Mouse (Mus musculus): Measurements from ENCODE around the gene Rragc. TPM values are rescaled to one million over a fixed set of nuclear protein-coding genes. Genes with fewer than 3 reads are reported as not detected.
"Not testable (repeated sequence)": the region's sequence is repeated elsewhere in the genome, so short reads cannot be mapped to it uniquely, and the experiment has no call there.

The Rragc gene
- total RNA-seq (2017) = 34.2 to 61.7 TPM (median 40.5 TPM) in 3 replicates

GRCm38 (mm10) chr4:123916748-123917547 is at the start of gene Rragc:
Rragc (plus strand) TSS chr4:123917446.
- ATAC-seq (replicated peaks; ENCODE audit: insufficient number of reproducible peaks, low FRiP score, low TSS enrichment, poor library complexity, severe bottlenecking) = peak; percentile 99

DNA sequence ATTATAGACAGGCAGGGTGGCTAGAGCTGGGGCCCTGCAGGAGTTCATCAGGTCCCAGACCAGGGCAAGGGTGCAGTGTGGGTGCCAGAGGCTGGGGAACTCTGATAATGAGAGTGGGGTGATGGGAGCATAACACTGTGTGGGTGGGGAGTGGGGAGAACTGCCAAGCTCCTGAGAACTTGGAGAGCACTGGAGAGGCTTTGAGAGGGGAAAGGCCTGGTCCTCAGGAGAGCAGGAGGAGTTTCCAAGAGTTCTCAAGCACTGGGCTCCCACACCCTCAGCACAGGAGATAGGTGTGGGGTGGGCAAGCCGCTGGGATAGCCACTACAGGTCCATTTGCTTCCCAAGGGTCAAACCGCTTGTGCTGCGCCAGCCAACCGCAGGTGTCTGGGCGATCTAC is 23.5 kb upstream of the Rragc start:
- no peak for ATAC-seq (replicated peaks; ENCODE audit: insufficient number of reproducible peaks, low FRiP score, low TSS enrichment, poor library complexity, severe bottlenecking)

GRCm38 (mm10) chr4:123894295-123894694 is 23.0 kb upstream of the Rragc start:
- no peak for ATAC-seq (replicated peaks; ENCODE audit: insufficient number of reproducible peaks, low FRiP score, low TSS enrichment, poor library complexity, severe bottlenecking)

DNA sequence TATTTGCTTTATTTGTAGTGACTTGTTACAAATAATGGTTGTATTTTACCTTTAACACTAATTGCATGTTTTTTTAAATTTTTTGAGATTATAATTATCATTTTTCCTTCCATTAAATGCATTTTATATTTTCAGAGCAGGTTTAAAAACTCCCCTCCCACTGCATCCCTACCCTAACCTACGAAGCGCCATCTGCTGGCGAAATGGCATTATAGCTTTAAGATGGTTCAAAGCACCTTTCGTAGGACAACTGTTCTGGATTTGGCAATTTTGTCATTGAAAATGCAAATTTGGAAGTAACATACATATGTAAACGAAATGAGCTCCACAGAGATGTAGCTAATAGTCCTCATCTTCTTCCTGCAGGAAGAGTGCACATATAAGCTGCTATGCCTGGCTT is 18.6 kb upstream of the Rragc start:
- ATAC-seq (replicated peaks; ENCODE audit: insufficient number of reproducible peaks, low FRiP score, low TSS enrichment, poor library complexity, severe bottlenecking) = no peak

DNA sequence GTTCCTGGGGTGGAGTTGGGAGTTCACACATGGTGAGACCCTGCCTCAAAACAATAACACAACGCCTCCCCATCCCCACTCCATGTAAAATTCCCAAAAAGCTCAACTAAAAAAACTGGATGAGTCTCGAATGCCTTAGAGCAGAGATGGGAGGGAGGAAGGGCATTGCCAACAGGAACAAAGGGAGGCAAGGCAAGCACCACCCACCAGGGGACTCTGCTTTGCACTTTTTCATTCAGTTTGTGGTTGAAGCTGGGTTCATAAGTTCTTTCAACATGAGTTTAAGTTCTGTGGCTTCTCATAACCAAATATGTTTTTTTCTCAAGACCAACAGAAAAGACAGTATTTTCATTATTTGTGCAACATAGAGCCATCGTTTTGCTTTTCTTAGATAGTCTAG is 13.8 kb upstream of the Rragc start:
- no peak for ATAC-seq (replicated peaks; ENCODE audit: insufficient number of reproducible peaks, low FRiP score, low TSS enrichment, poor library complexity, severe bottlenecking)

- ATAC-seq (replicated peaks; ENCODE audit: insufficient number of reproducible peaks, low FRiP score, low TSS enrichment, poor library complexity, severe bottlenecking) = peak; percentile 98
Observed at GRCm38 (mm10) chr4:123904333-123905125, 12.7 kb upstream of the Rragc start, which contains the start of gene Mycbp. Mycbp (plus strand) TSS chr4:123904832.

DNA sequence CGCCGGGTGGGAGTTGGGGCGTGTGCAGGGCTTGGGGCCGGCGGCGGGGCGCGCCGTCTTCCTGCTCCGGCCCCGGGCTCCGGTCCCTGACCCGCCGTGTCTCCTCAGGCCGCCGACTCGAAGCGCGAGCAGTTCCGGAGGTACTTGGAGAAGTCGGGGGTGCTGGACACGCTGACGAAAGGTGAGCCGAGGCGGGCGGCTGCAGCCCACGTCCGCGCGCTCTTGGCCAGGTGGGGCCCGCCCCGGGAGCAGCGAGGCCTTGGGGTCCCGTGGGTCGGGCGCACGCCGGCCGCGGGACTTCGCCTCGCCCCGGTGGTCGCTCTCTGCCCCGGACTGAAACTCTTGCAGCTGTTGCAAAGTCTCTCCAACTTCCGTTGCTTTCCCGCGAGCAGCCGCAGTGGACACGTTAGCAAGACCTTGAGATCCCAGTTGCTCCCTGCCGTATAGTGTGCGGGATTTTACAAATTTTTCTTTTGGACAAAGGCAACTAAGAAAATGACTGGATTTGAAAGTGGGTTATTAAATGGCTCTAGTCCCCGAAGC is 12.0 kb upstream of the Rragc start:
- ATAC-seq (replicated peaks; ENCODE audit: insufficient number of reproducible peaks, low FRiP score, low TSS enrichment, poor library complexity, severe bottlenecking) = no peak; the same call in 1 of the 2 replicates

DNA sequence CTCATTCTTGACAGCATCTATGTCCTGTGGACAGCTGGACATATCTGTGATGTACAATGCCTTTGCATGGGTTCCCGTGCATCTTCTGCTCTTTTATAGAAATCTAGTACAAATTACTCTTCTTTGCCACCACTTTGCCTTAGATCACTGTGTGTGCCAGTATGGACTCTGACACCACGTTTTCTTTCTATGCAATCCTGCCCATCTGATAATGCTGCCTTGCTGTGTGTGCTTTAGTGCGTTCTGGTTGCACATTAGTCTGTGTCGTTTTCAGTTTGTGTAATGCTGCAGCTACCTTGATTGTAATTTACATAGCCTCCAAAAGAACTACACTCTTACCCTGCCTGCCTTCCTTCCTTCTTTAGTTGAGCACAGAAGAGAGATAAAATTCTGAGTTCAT is 5.7 kb upstream of the Rragc start:
- no peak for ATAC-seq (replicated peaks; ENCODE audit: insufficient number of reproducible peaks, low FRiP score, low TSS enrichment, poor library complexity, severe bottlenecking)

- ATAC-seq (replicated peaks; ENCODE audit: insufficient number of reproducible peaks, low FRiP score, low TSS enrichment, poor library complexity, severe bottlenecking) = no peak
Observed at GRCm38 (mm10) chr4:123912431-123912830, 4.8 kb upstream of the Rragc start.

DNA sequence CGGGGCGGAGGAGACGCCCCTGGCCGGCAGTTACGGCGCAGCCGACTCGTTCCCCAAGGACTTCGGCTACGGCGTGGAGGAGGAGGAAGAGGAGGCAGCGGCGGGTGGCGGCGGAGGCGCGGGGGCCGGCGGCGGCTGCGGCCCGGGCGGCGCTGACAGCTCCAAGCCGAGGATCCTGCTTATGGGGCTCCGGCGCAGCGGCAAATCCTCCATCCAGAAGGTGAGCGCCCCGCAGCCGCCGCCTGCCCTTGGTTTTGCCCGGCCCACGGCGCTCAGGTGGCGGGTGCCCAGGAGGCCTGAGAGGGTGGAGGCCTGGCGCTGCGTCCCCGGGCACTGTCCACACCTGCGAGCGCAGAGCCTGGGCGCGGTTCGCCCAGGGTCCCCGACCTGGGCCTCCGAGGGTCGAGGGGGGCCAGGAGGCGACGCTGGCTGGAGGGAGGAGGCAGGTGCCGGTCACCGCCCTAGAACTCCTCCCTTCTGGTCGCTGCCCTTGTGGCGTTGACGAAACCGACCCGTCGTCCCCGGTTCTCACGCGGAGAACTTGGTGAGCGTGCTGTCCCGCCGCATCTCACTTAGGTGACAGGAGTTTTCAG is 398 bp downstream of the Rragc start, which contains the start of gene 4930535I16Rik:
4930535I16Rik (minus strand) TSS at position 475 of the 593 bp plus-strand sequence.
- ATAC-seq (replicated peaks; ENCODE audit: insufficient number of reproducible peaks, low FRiP score, low TSS enrichment, poor library complexity, severe bottlenecking) = no peak

DNA sequence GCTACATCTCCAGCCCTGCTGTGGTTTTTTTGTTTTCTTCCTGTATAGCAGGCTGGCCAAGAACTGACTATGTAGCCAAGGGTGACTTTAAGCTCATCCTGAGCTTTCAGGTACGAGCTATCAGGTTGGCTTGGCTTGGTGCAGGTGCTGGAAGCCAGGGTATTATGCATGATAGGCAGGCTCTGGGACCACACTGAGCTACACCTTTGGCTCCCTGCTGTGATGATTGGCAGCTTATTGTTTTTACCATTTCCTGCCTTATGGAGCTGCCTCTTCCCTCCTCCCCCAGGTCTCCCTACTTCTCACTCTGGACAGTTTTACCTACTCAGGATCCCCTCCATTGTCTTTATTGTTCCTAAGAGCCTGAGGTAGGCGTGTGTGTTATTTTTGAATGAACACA is 1.6 kb downstream of the Rragc start:
- ATAC-seq (replicated peaks; ENCODE audit: insufficient number of reproducible peaks, low FRiP score, low TSS enrichment, poor library complexity, severe bottlenecking) = no peak

DNA sequence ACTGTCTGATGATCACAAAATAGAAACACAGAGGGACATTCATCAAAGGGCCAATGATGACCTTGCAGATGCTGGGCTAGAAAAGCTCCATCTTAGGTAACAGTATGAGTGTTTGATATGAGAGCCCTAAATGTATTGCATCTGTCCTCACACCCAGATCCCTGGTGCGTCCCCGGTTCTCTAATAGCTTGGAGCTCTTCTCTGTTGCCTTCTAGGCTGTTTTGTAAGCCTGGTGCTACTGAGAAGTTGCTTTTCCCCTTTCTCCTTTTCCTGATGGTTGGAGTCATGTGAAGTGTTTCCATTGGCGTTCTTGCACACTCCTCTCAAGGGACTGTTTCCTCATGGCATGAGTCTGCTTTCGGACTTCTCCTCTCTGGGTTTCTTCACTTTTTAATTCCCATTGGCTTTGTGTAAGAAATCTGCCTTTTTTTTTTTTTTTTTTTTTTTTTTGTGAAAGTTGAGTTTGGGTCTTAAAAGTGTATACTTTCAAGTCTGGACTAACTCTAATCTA is 3.9 kb downstream of the Rragc start:
- no peak for ATAC-seq (replicated peaks; ENCODE audit: insufficient number of reproducible peaks, low FRiP score, low TSS enrichment, poor library complexity, severe bottlenecking)

DNA sequence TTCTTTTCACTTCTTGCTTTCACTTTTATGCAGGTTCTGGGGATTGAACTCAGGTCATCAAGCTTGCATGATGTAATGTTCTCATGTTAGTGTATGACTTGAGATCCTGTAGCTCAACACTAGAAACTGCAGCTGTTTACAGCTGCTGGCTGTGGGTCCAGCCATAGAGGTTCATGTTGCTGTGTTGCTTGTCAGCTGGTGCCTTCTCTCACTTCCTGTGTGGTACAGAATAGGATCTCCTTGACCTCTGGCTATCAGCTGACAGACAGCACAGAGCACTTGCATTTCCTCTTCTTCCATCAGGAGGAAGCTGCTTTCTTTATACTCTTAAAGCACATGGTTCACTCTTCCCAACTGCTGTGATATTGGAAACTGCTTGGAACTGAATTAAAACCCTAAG is 10.7 kb downstream of the Rragc start:
- ATAC-seq (replicated peaks; ENCODE audit: insufficient number of reproducible peaks, low FRiP score, low TSS enrichment, poor library complexity, severe bottlenecking) = peak; percentile 92

- ATAC-seq (replicated peaks; ENCODE audit: insufficient number of reproducible peaks, low FRiP score, low TSS enrichment, poor library complexity, severe bottlenecking) = no peak
Observed at GRCm38 (mm10) chr4:123929994-123930393, 12.7 kb downstream of the Rragc start.

GRCm38 (mm10) chr4:123934306-123934705 is 17.1 kb downstream of the Rragc start:
- no peak for ATAC-seq (replicated peaks; ENCODE audit: insufficient number of reproducible peaks, low FRiP score, low TSS enrichment, poor library complexity, severe bottlenecking)

- ATAC-seq (replicated peaks; ENCODE audit: insufficient number of reproducible peaks, low FRiP score, low TSS enrichment, poor library complexity, severe bottlenecking) = no peak
Observed at GRCm38 (mm10) chr4:123936059-123936458, 18.8 kb downstream of the Rragc start.

- peak; percentile 68 for ATAC-seq (replicated peaks; ENCODE audit: insufficient number of reproducible peaks, low FRiP score, low TSS enrichment, poor library complexity, severe bottlenecking)
Observed at GRCm38 (mm10) chr4:123939838-123940237, 22.6 kb downstream of the Rragc start.

GRCm38 (mm10) chr4:123940878-123941277 is 23.6 kb downstream of the Rragc start:
- not testable (repeated sequence) for ATAC-seq (replicated peaks; ENCODE audit: insufficient number of reproducible peaks, low FRiP score, low TSS enrichment, poor library complexity, severe bottlenecking)

- no peak for ATAC-seq (replicated peaks; ENCODE audit: insufficient number of reproducible peaks, low FRiP score, low TSS enrichment, poor library complexity, severe bottlenecking)
Observed at GRCm38 (mm10) chr4:123946701-123947100, 29.5 kb downstream of the Rragc start.

Data from monocyte, adult 5-6 weeks (primary cell).